Mouse (Mus musculus): Measurements from ENCODE around the gene Chuk.

DNA sequence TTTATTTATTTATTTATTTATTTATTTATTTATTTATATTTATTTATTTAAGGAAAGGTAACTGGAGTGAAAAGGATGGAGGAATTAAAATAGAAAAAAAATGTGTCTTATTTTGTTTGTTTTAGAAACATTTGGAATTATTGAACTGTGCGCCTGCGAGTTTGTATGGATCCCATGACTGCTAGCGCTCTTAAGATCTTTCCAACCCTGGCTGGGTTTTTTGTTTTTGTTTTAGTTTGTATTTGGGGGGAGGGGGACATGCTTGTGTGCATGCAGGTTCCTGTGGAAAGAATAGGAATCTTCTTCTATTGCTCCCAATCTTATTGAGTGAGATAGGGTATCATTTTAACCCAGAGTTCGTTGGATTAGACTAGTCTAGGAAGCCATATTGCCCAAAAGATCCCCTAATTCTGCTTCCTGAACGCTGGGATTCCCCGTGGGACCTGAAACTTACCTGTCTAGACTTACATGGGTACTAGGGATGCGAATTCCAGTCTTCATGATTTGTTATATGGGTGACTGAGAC is 28.7 kb upstream of the Chuk start:
- TF ChIP-seq ZNF384 (IDR thresholded peaks at IDR 0.05; ENCODE audit: low read depth, low read length) (no peak), ZC3H11A (IDR thresholded peaks at IDR 0.05; ENCODE audit: borderline replicate concordance, low read depth, low read length) (no peak), HCFC1 (IDR thresholded peaks at IDR 0.05; ENCODE audit: borderline replicate concordance, insufficient read depth, low read length) (no peak), CHD2 (IDR thresholded peaks at IDR 0.05; ENCODE audit: low read depth, low read length) (no peak)
